Mouse (Mus musculus): ENCODE measurements around the gene Cdk14. TPM values are rescaled to one million over a fixed set of nuclear protein-coding genes. Genes with fewer than 3 reads are reported as not detected.
"Not testable (repeated sequence)": the region's sequence is repeated elsewhere in the genome, so short reads cannot be mapped to it uniquely, and the experiment has no call there.

Cdk14 gene
- total RNA-seq, 2 experiments from 2014 or later: 9.7 to 10.1 TPM

GRCm38 (mm10) chr5:4959446-4959845 lies 460.7 kb downstream of the Cdk14 start:
- no peak for DNase-seq
- intact Hi-C loops (cut with DNase I; ENCODE audit: low total_unique reads): no loop called here

DNA sequence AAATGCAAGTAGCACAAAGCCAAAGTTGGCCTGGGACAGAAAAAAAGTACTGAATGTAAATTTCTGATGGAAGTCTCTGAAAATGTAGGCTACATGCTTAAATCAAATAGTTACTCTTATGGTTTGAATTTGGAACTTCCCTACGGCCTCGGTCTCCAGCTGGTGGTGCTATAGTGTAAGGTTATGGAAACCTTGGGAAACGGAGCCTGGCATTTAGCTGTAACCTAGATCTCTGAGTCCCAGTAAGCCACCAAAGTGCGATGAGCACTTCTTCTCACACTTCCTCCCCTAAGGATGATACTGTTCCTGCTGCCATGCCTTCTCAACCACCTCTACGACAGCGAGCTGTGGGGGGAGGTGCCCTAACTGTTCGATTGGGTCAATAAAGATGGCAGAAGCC lies 464.1 kb downstream of the Cdk14 start:
- no peak for DNase-seq

DNA sequence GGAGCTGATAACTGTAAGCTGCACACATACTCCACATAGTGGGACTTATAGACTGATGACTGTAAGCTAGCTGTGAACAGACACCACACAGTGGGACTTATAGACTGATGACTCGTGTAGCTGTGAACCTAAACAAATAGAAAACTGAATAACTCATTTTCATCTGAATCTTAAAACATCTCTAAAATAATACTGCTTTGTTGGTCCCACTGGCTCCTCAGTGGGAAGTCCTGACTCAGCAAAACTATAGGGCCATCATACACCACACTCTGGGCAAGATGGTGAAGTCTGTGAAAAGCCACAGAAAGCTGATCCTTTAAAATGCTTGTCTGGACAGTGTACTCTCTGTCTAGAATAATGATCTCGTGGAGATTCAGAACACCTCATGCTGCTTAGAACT lies 464.7 kb downstream of the Cdk14 start:
- no peak for DNase-seq
- intact Hi-C loops (cut with DNase I; ENCODE audit: low total_unique reads): no loop called here

More for the DNA sequence above, 464.1 kb downstream of the Cdk14 start:
- intact Hi-C loops (cut with DNase I; ENCODE audit: low total_unique reads): no loop called here

- no peak for DNase-seq
- intact Hi-C loops (cut with DNase I; ENCODE audit: low total_unique reads): no loop called here
Observed at GRCm38 (mm10) chr5:4949433-4949832, 470.7 kb downstream of the Cdk14 start.

DNA sequence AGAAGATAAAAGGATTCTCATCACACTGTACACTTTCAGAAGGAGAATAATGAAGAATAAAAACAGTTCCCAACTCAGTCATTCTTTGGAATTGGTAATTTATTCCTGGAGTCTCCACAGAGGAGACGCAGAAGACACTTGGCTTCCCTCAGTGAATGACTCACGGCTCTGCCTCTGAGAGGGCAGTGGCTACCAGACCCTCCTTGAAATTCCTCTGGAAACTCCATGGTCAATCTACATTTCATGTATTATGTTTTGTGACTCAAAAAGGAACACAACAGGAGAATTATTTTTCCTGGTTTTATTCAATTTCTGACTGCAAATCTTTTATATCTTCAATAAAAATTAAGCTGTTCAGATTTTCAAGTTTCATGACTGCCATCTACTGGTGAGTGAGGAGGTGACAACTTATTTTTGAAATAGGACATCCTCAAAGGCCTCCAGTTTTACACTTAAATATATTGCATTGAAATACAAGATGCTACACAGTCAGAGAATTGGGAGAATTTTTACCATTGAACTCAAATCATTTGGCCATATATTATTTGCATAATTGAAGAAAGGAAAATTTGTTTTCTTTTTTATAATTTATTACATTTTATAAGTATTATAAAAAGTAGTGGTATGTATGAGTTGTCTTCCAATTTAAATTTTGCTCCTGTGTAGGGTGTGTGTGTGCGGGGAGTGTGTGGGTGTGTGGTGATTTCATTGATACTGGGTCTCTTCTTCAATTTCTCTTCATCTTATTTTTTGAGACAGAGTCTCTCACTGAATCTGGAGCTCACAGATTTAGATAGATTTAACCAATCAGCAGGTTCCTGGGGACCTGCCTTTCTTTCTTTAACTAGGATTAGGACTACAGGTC lies 471.8 kb downstream of the Cdk14 start:
- no peak for DNase-seq
- intact Hi-C loops (cut with DNase I; ENCODE audit: low total_unique reads): no loop called here

- no peak for DNase-seq
- intact Hi-C loops (cut with DNase I; ENCODE audit: low total_unique reads): no loop called here
Observed at GRCm38 (mm10) chr5:4935131-4935530, 485.0 kb downstream of the Cdk14 start.

GRCm38 (mm10) chr5:4934491-4934890 lies 485.6 kb downstream of the Cdk14 start:
- no peak for DNase-seq
- intact Hi-C loops (cut with DNase I; ENCODE audit: low total_unique reads): no loop called here

- no peak for DNase-seq
- intact Hi-C loops (cut with DNase I; ENCODE audit: low total_unique reads): no loop called here
Observed at GRCm38 (mm10) chr5:4931539-4932143, 488.5 kb downstream of the Cdk14 start.

GRCm38 (mm10) chr5:4929628-4930027 lies 490.5 kb downstream of the Cdk14 start:
- intact Hi-C loops (cut with DNase I; ENCODE audit: low total_unique reads): no loop called here
- no peak for DNase-seq

DNA sequence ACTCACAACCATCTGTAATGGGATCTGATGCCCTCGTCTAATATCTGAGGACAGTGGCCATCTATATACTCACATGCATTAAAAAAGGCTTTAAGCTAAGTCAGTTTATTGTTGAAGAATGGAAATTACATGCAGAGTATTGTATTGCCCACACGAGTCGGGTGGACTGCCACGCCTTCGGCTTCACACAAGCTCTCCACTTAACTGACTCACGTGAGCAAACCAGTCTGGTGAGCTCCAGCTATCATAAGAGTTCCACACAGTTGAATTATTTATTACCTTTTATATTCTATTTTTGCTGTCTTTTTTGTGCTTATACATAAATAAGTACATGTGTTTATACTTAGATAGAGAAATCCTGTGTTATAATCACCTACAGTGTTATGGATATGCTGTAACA lies 495.2 kb downstream of the Cdk14 start:
- intact Hi-C loops (cut with DNase I; ENCODE audit: low total_unique reads): no loop called here
- DNase-seq: no peak

- intact Hi-C loops (cut with DNase I; ENCODE audit: low total_unique reads): loop anchor here (5.0 kb wide), 1 partner anchor 716 kb away; no protein-coding TSS in a partner anchor
Observed at GRCm38 (mm10) chr5:4918376-4918775, 501.7 kb downstream of the Cdk14 start.

DNA sequence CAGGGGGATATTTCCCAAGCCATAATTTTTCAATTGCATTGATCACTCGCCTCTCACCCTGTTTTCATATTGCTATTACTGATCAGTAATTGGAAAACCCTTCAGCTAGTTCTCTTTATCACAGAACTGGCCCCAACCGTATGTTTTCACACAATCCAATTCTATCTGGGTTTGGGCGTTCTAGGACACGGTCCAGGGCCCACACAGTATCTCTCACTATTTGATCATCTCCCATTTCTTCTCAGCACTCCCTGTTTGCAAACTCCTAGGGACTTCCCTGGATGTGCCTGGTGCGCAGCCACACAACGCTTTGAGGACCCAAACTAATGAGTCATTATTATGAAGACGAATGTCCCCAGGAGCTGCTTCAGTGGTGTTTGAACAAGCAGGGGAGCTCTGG lies 502.4 kb downstream of the Cdk14 start:
- DNase-seq: no peak
- intact Hi-C loops (cut with DNase I; ENCODE audit: low total_unique reads): loop anchor here (5.0 kb wide), 1 partner anchor 715 kb away; no protein-coding TSS in a partner anchor

More at GRCm38 (mm10) chr5:4918376-4918775, 501.7 kb downstream of the Cdk14 start:
- DNase-seq: peak; percentile 43

- intact Hi-C loops (cut with DNase I; ENCODE audit: low total_unique reads): loop anchor here (5.0 kb wide), 1 partner anchor 715 kb away; no protein-coding TSS in a partner anchor
- DNase-seq: no peak
Observed at GRCm38 (mm10) chr5:4917274-4917673, 502.8 kb downstream of the Cdk14 start.

- no peak for DNase-seq
Observed at GRCm38 (mm10) chr5:4916390-4917273, 503.5 kb downstream of the Cdk14 start.

GRCm38 (mm10) chr5:4904911-4905310 lies 515.2 kb downstream of the Cdk14 start:
- intact Hi-C loops (cut with DNase I; ENCODE audit: low total_unique reads): not testable (repeated sequence)

More at GRCm38 (mm10) chr5:4916390-4917273, 503.5 kb downstream of the Cdk14 start:
- intact Hi-C loops (cut with DNase I; ENCODE audit: low total_unique reads): loop anchor here (5.0 kb wide), 1 partner anchor 714 kb away; no protein-coding TSS in a partner anchor

DNA sequence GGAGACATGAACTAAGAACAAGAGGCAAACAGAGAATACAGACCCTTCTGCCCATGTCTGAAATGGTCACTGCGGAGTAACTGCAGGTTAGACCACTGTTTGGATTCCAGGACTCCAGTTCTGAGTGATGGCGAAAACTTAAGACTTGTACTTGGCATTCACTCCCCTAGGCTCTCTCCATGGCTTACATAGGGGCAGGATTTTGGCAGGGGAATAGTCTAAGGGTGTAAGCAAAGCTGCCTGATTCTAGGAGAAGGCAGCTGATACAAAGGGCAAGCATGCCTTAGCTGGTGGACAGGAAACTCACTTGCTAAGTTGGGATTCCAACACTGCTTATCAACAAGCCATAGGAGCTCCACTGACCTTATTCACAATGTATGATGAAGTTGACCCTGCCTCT lies 521.9 kb downstream of the Cdk14 start:
- intact Hi-C loops (cut with DNase I; ENCODE audit: low total_unique reads): no loop called here
- no peak for DNase-seq

More at GRCm38 (mm10) chr5:4904911-4905310, 515.2 kb downstream of the Cdk14 start:
- not testable (repeated sequence) for DNase-seq

GRCm38 (mm10) chr5:4894988-4895387 lies 525.1 kb downstream of the Cdk14 start:
- intact Hi-C loops (cut with DNase I; ENCODE audit: low total_unique reads): no loop called here
- no peak for DNase-seq

DNA sequence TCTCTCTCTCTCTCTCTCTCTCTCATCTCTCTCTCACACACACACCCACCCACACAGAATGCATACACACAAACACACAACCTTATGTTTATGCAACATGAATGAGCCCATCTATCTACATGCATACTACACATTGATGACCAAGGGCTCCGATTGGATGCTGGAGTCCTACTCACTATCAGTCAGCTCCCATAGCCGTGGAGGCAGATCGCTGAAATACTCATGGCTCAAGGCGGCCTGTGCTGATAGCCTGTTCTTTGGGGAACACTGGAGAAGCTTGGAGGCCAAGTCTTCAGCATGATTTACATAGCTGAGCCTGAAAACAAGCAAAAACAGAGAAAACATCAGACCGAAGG lies 526.3 kb downstream of the Cdk14 start:
- no peak for DNase-seq
- intact Hi-C loops (cut with DNase I; ENCODE audit: low total_unique reads): no loop called here

GRCm38 (mm10) chr5:4893206-4893851 lies 526.8 kb downstream of the Cdk14 start:
- no peak for DNase-seq
- intact Hi-C loops (cut with DNase I; ENCODE audit: low total_unique reads): no loop called here

Data from gastrocnemius, postnatal 14 days (tissue).